Mouse (Mus musculus): ENCODE data around the gene Tgm1.

The Tgm1 gene

DNA sequence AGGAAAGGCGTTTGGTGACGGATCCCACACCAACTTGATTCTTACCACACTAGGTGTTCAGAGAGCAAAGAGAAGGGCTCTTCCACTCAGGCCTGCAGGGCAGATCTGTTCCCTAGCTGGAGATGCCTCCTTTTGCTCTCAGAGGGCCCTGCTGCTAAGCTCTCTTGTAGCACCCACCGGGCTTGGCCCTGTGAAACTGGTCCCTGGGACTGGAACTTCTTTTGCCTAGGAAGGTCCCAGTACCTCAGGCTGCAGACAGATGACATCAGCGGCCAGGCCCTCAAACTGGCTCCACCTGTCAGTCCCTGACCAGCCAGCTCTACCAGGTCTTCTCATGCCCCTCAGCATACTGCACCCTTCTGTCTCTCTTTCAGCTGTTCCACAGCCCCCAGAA, at the start of gene Tgm1:
Tgm1 (minus strand) TSS at position 198 of the 394 bp plus-strand sequence.
- DNase-seq (ENCODE audit: low spot score in 2 of 2): no peak

DNA sequence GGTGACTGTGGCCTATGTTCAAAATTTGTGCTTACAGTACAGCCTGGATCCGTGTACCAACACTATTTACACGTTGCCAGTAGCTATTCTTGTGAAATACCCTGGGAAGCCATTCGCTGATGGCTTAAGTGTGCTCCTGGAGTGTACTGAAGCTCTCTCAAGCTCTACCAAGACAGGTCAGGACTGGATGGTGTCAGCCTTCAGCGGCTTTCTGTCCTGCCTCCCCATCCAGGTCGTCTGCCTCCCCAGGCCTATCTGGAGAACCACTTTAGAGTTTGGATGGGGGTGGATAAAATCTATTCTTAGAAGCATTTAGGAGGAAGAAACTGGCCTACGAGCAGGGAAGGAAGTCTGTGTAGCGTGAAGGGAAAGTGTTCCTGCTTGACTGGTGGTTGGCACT, 49.4 kb upstream of the Tgm1 start:
- DNase-seq (ENCODE audit: low spot score in 2 of 2): no peak

DNA sequence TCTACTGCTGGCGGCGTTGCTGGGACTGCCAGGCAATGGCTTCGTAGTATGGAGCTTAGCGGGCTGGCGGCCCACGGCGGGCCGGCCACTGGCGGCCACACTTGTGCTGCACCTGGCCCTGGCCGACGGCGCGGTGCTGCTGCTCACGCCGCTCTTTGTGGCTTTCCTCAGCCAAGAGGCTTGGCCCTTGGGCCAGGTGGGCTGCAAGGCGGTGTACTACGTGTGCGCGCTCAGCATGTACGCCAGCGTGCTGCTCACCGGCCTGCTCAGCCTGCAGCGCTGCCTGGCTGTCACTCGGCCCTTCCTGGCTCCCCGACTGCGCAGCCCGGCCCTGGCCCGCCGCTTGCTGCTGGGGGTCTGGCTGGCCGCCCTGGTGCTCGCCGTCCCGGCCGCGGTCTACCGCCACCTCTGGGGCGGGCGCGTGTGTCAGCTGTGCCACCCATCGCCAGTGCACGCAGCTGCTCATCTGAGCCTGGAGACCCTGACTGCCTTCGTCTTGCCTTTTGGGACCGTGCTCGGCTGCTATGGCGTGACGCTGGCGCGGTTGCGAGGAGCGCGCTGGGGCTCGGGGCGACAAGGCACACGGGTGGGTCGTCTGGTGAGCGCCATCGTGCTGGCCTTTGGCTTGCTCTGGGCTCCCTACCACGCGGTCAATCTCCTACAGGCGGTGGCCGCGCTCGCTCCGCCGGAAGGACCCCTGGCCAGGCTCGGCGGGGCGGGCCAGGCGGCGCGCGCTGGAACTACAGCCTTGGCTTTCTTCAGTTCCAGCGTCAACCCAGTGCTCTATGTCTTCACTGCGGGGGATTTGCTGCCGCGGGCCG, 48.5 kb upstream of the Tgm1 start:
- DNase-seq (ENCODE audit: low spot score in 2 of 2): no peak

DNA sequence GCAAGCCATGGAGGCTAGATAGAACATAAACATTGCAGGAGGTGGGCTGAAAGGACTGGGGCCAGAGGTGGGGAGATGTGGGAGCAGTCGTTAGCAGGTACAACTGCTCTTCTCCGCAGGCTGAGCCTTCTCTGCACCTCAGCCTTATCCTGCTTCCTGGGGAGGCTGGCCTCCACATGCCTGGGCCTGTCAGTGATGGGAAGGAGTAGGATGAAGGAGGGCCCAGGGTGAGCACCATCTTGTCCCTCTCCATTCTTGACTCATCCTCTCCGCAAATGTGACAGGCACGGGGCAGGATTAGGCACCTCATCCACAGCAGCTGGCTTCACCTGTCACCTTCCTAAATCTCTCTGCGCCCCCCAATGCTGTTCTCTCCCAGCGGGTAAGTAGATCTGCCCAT, 47.4 kb upstream of the Tgm1 start, which contains the start of gene Ltb4r2:
Ltb4r2 (plus strand) TSS at position 266 of the 400 bp plus-strand sequence.
- no peak for DNase-seq (ENCODE audit: low spot score in 2 of 2)

DNA sequence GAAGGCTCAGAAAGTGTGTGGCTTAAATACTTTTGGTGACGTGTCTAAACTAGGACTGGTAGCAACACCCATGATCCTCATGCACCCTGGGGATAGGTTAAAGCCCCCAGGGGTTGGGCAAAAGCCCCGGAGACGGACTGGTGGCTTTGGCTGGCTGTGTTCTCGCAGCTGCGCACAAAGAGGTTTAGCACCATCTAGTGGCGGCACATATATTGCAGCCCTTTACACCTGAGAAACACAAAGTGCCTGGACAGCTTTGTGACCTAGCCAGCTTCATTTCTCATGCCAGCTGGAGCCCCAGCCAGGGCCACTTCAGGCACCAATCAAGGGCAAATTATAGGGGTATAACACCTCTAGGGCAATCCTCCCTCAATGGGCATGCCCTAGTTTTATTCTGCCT, 46.4 kb upstream of the Tgm1 start:
- peak; percentile 64 to 82 for DNase-seq (ENCODE audit: low spot score in 2 of 2)

DNA sequence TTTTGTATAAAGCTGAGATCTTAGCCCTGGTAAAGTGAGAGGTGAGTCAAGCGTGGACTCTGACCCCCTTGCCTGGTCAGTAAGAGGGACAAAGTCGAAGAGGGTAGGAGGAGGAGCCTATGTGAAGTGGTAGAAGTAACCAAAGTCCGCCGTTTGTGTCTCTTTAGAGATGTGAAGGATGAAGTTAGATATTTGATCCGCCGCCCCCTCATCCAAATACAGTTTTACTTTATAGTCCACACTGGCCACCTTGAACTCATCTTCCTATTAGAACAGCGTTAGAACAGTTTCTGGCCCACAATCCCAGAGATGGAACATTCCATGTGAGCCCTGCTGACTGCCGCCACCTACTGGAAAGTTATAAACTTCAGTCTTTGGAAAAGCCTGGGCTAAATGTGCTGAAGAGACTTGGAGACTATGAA, 44.6 kb upstream of the Tgm1 start, which contains the start of gene Cideb:
Cideb (minus strand) TSS at position 96 of the 422 bp plus-strand sequence.
- no peak for DNase-seq (ENCODE audit: low spot score in 2 of 2)

DNA sequence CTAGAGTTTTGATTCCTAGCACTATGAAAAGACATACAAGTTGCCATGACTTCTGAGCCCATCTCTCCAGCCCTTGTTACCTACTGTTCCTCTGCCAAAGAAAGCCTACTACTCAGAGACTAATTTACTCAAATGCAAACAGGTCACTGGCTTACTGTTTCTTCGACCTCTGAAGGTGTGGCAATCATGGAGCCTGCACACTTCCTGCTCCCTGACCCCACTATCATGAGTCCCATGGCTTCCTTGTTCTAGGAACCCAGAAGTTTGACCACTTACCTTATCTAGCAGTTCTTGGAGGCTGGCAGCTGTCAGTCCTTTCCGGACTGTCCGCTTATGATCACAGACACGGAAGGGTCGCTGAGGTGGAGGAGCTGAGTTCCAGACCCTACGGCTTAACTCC, 43.8 kb upstream of the Tgm1 start:
- no peak for DNase-seq (ENCODE audit: low spot score in 2 of 2)

DNA sequence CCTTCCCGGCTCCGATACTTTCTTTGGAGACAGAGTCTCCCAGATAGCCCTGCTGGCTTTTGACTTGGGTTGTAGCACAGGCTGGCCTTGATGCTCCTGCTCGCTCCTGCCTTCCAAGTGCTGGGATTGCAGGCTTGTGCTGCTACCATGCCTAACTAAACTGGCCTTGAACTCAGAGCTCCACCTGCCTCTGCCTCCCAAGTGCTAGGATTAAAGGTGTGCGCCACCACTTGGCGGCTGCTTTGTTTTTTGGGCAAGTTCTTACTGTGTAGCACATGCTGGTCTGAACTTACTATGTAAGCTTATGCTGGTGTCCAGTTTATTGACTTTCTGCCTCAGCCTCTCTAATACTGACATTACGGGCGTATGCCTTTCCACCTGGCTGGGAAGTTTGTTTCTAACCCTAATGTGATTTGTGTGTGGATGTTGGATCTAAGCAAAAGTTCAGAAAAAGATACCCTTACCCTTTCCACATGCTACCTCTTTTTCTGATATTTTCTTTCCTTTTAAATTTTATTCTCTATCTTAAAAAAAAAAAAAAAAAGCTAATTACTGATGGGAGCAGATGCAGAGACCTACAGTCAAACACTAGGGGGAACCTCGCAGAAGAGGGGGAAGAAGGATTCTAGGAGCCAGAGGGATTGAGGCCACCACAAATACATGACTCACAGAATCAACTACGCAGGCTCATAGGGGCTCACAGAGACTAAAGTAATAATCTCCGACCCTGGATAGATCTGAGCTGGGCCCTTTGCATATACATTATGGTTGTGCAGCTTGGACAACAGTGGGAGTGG, 33.5 kb upstream of the Tgm1 start:
- no peak for DNase-seq (ENCODE audit: low spot score in 2 of 2)

DNA sequence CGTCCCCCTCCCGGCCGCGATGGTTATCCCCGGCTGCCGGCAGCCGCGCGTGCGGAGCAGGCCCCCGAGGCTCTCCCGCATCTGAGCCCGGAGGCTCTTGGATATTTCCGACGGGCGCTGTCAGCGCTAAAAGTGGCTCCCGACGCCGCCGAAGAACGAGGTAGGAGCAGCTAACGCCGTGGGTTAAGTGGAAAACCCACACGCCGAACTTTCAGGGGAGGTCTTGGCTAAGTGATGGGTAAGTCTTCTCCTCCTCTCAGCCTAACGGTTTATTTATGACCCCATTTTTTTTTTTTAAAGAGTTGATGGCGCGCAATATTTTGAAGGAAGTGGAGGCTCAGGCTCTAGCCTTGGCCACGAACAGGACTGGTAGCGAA, 32.1 kb upstream of the Tgm1 start:
- DNase-seq (ENCODE audit: low spot score in 2 of 2): no peak

DNA sequence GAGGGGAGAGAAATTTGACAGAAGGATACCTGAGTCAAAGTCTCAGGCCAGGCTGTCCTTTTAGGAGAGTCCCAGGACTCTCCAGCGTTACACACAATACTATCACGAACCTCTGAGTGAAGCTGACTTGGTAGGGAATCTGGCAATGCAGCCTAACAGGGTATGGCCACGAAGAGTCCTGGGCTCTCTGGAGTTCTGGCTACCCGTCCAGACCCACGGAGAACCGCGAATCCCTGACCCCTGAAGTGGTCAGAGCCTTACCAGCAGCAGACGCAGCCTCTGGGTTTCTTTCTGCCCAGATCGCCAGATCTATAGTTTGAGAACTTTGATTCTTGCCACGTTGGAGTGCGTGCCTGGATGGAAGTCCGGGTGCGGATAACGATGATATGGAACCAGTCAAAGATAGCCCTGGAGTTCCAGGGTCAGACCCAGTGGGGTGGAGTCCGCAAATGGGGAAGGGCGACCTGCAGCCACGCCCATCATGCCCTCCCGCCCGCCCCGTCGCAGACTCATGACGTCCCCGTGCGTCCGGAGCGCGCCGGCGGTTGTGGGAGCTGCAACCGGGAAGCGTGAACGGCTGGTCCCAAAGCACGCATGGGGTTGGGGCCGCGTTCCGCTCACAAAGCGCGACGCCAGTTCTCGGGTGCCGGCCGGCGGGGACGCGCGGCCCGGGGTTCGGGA, 31.6 kb upstream of the Tgm1 start, which contains the start of the genes Dhrs1 and Nop9:
Dhrs1 (minus strand) TSS at position 511 of the 681 bp plus-strand sequence.
Nop9 (plus strand) TSS at position 514 of the 681 bp plus-strand sequence.
- DNase-seq (ENCODE audit: low spot score in 2 of 2): peak; percentile 71 to 81

DNA sequence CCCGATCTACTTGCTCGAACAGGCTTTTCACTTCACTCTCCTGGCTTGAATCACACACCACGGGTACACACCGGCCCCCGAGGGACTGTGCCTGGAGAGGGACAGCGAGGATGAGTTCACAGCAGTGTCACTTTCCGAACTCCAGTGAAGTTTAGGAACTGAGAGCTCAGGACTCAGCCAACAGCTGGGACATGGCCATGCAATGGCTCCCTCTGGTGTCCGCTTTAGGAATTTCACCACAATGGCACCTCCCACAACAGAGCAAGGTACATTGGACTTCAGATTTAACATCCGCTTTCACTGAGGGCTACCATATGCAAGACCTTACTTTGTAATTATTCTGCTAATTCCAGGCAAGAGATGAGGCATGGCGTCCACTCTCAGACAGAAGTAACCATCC, 30.0 kb upstream of the Tgm1 start:
- peak; percentile 74 to 87 for DNase-seq (ENCODE audit: low spot score in 2 of 2)

DNA sequence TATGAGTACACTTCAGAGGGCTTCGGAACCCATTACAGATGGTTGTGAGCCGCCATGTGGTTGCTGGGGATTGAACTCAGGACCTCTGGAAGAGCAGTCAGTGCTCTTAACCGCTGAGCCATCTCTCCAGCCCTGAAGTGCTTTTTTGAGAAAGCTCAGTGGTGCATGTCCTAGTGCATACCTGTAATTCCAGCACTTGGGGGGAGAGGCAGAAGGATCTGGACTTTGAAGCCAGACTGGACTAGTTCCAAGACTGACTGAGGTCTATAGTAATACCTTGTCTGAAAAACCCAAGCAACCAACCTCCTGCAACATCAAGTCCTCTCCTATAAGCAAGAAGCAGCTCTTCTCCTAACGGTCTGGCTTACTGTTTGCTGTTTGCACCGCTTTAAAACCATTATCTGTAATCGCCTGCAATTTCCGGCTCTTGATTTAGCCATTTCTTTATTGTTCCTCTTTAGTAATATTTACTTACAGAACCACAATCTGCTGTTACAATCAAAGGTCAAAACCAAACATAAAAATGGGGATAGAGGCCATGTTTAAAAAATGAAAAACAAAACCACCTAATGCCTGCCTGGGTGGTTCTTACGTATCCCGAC, 23.5 kb upstream of the Tgm1 start:
- no peak for DNase-seq (ENCODE audit: low spot score in 2 of 2)

DNA sequence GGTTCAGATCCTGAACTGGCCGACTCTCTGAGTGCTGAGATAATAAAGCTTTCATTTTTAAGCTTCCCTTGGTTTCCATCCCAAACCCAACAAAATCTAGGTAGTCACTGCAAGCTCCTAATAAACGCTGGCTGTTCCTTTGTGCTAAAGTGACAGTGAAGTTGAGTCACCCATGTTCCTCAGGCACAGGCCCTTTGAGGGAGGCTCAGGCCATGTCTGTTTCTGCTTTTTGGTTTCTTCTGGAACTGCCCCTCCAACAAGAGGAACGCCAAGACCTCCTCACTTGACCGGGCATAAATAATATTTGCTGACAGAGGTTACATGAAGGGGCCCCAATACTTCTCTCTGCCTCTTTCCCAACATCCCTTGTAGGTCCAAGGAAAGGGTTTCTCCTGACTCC, 22.0 kb upstream of the Tgm1 start:
- no peak for DNase-seq (ENCODE audit: low spot score in 2 of 2)

DNA sequence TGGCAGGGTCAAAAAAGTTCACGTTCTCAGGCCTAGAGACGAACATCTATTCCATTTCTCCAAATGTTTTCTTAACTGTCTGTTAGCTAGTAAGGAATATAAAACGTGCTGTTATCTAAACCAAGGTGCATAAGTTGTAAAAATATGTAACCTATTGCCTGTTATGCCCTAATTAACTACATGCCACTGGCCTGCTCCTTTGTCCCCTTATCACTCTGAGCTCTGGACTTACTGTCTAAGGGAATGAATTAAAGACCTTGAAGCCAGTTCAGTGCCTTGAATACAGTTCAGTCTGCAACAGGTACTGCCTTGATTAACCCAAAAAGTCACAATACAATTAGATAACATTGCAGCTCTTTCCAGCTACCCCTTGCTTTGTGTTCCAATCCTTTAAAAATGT, 21.6 kb upstream of the Tgm1 start:
- DNase-seq (ENCODE audit: low spot score in 2 of 2): no peak

DNA sequence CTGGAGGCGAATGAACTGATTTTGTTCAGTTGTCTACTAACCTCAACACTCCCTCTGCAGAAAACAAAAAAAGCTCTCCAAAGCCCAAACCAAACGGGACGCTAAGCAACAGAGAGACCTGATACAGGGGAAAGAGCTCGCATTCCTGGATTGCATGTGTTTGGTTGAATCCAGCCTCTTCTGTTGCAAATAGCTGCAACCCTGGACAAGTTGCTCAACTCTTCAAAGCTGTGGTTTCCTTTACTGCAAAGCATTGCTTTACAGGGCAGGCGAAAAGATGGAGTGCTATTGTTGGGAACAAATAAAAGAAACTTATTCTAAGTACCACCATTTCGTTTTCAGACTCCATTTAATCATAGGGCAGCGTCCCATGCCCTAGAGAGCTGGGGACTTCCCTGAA, 21.1 kb upstream of the Tgm1 start:
- no peak for DNase-seq (ENCODE audit: low spot score in 2 of 2)

DNA sequence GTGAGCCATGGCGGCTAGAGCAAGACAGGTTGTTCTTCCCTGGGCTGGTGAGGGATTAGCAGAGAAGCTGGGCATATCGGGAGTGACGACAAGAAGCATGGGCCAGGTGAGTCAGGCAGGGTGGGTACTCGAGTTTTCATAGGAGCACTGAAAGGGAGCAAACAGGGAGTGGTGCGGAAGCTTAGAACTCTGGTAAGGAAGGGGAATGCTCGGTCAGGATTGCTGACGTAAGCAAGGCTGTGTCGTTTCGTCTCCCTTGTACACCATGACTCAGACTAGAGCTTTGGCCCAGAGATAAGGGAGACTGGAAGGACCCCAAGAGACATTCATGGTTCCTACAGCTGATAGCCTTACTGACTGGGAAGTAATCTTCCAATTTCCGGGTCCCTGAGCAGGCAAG, 20.2 kb upstream of the Tgm1 start:
- no peak for DNase-seq (ENCODE audit: low spot score in 2 of 2)

DNA sequence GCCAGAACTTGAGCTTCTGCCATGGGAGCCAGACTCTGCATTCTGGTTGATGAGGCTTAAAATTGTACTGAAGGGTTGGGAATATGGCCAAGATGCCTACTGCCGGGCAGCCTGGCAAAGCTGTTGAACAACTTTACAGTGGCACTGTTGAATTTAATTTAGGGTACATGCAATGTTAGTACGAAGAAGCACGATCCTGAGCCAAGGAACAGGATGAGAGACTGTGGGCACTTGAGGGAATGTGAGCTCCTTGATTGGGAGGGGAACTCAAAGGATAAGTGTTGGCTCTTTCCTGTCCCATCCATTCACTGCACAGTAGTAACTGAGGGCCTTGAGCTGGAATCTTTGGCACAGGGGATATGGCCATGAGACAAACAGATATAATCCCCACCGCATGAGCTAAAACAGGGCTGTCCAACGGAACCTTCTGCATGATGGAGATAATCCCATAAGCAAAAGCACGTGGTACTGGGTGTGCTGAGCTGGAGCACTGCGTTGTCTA, 16.9 kb upstream of the Tgm1 start:
- DNase-seq (ENCODE audit: low spot score in 2 of 2): no peak

DNA sequence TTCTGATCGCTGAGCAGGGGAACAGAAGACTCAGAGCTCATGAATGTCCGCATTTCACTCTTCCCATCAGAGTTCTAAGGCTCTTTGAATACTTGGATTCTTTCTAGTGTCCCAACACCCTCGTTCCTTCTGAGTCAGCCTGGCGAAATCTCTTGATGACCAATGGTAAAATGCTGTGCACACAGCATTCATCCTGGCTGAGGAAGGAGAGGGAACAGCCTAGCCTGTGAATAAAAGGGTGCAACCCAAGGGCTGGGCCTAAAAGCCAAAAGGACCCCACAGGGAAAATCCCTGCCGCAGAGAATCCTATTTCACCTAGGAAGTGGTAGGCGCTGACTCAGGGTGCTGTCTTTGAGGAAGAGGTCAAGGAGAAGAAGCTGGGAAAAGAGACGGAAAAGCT, 16.4 kb upstream of the Tgm1 start:
- DNase-seq (ENCODE audit: low spot score in 2 of 2): no peak

DNA sequence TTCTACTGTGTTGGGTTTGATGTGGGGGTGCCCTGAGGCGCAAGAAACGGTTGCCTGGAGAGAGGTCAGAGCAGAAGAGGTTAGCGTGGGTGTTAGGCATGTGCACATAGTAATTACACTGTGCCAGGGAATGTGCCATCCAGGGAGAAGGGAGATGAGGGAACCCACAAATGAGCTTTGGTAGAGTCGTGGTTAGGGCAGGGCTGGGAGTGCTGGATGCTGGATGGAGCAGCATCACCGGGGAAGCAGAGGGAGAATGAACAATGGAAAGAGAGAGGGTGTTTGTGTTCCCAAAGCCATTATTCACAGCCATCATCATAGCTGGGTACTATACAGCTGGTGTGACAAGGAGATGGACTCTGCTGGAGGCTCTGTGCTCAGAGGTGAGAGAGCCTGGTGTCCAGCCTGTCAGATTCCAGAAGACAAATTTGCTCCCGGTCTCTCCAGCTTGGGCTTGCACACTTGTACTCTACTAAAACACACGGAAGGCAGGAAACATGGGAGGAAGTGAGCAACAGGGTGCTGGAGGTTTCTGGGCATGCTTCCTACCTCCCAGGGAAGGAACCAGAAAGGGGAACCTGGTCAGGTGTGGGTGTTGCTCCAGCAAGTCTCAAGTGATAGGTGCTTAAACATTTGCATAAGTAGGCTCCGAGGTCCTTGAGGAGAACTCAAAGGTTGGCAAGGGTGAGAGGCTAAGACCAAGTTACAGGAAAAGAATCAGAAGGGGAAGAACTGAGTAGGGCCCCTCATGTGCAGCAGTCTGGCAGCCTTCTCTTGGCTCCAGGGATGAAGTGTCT, 14.4 kb upstream of the Tgm1 start:
- no peak for DNase-seq (ENCODE audit: low spot score in 2 of 2)

DNA sequence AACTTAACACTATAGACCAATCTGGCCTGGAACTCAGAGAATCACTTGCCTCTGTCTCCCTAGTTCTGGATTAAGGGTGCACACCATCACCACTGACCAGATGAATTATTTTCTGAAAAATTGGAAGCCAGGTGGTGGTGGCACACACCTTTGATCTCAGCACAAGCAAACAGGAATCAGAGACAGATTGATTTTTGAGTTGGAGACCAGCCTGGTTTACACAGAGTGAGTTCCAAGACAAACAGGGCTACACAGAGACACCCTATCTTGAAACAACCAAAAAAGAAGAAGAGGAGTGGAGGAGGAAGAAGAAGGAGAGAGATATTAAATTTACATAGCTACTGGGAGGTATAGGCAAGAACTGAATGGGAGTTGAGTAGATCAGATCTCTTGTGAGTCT, 12.5 kb upstream of the Tgm1 start:
- DNase-seq (ENCODE audit: low spot score in 2 of 2): no peak

DNA sequence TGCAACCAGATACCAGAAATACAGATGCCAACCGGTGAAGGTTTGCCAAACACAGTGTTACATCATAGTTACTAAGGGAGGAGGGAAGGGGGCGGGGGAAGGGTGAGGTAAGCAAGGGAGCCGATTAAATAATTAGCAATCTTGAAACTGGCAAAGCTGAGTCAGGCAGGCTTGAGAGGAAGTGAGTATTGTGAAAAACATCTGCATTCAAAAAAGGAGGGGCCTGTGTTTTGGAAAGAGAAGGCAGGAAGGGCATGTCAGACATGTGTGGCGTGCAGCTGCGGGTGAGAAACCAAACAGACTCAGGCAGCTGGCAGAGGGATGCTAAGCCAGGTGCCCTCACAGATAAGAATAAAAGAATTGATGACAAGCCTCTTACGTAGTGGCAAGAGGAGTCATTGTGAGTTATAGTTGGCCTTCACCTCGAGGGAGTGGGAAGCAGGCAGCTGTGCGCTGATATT, 10.7 kb upstream of the Tgm1 start:
- no peak for DNase-seq (ENCODE audit: low spot score in 2 of 2)

Data from spleen, postnatal 14 days (tissue).